Mouse (Mus musculus): ENCODE results near the gene Cyp2j13.
A peak's percentile ranks its signal among the peaks of the same experiment; 100 is the strongest.
"Not testable (repeated sequence)": the region's sequence is repeated elsewhere in the genome, so short reads cannot be mapped to it uniquely, and the experiment has no call there.

Cyp2j13 gene

DNA sequence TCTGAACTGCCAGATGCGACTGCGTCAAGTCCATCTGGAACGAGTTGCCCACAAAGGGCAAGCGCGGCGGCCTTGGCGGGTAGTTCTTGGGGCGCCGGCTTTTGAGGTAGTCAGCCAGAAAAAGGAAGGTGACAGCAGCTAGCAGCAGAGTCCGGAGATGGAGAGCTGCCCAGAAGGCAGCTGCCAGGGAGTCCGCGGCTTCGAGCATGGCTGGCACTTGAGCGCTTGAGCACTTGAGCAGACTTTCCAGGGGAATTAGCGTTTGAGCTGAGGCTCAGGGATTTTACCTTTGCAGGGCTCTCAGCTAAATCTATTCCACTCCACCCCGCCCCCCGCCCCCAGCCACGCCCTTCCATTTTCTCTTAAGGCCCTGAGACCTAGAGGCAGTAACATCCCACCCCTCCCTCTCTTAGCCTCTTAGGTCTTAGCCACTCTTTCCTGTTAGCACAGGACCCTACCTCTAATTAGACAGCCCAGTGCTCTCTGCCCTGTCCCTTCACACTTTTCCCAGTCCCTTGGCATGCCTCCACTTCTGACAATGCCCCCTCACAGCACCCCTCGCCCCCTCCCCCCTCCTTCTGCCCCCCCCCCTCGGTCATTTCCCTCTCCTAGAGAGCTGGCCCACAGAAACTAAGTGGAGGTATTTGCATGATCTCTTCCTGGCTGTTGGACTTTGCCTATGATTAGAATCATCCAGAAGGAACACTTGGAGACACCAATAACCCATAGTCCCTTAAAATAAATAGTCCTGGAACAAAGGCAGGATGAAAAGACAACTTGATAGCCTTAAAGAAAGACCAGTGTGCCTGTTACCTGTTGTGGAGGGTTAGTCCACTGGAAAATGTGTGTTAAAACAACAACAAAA is at the start of gene Cyp2j13:
TSS of gene Cyp2j13 (minus strand) at position 286 of the 865 bp plus-strand sequence.
- peak; percentile 24 to 37 for DNase-seq (ENCODE audit: low spot score in 2 of 2)

DNA sequence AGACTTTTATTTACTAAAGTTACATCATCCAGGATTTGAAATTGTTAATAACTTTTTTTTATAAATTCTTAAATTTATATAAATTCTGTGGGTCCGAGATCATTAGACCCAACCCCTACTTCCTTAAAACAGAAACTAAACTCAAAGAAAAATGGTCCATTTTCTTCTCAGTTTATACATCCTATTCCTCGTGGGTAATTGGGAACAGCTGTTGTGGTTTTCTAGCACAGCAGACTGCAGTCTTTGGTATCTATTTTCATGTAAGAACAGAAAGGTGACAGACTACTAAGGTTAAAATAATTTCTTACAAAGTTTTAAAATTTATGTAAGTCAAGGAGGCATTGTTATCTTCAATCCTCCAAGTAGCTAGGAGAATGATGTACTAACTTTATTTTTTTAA is 19.5 kb upstream of the Cyp2j13 start:
- no peak for DNase-seq (ENCODE audit: low spot score in 2 of 2)

GRCm38 (mm10) chr4:96091869-96092268 is 14.5 kb upstream of the Cyp2j13 start:
- DNase-seq (ENCODE audit: low spot score in 2 of 2), result no peak

DNA sequence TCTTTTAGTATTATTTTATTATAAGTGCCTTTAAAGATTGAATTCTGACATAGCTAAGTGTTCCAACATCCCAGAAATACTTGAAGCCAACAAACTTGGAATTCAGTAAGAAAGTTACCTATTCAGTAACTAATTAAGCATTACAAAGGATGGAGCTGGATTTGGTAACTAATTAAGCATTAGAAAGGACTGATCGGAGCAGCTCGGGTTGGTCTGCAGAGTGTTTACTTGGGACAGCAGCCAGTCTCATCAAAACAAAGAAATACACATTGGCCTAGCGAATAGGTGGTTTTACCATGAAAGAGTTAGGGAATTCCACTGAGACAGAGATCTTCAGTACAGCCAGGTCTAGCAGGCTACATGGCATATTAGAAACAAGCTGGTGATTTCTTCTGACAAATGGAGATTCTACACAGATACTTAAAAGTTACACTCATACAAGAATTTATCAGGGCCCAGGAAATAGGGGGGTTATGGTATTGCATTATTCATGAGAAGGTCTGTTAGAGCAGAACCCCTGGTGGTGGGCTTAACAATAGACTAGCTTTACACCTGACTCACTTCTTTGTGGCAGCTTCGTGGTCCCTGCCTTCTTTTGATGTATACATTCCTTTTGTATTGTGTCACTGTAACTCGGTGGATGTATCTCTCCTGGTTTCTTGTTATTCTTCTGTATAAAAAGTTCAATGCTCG is 12.2 kb upstream of the Cyp2j13 start:
- not testable (repeated sequence) for DNase-seq (ENCODE audit: low spot score in 2 of 2)

DNA sequence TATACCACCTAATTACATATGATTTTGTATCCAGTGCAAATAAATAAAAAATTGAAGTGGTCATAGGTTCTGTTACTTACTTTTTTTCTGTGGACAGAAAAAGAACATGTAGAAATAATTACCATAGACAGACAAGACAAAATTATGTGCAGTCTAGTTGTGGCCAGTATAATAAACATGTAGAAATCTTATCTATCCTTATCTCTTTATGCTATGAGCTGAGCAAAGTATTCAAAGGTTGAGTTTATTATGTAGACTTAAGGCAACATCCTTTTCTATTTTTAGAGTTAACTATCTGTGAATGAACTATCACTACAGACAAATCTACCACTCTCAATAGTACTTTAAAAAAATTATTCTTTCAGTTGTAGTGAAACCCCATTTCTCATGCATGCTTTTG is 962 bp upstream of the Cyp2j13 start:
- no peak for DNase-seq (ENCODE audit: low spot score in 2 of 2)

GRCm38 (mm10) chr4:96062045-96062444 is 15.3 kb downstream of the Cyp2j13 start:
- DNase-seq (ENCODE audit: low spot score in 2 of 2), result no peak

DNA sequence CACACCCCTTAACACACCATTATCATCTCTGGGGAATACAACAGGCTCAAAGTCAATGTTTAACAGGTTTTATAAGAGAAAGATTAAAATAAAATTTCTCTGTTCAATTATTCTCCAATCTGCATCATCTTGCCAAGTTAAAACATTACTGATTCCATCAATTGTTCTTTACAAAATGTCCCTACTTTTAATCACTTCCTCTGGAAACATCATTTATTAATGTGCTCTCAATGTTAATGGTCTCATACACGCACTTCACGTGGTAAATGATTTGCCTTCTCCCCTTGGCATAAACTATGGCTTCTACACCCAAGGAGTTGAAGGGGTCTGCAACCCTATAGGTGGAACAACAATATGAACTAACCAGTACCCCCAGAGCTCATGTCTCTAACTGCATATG is 17.2 kb downstream of the Cyp2j13 start:
- DNase-seq (ENCODE audit: low spot score in 2 of 2), result no peak

GRCm38 (mm10) chr4:96028412-96028811 is 48.9 kb downstream of the Cyp2j13 start:
- DNase-seq (ENCODE audit: low spot score in 2 of 2), result peak; percentile 41 to 61

DNA sequence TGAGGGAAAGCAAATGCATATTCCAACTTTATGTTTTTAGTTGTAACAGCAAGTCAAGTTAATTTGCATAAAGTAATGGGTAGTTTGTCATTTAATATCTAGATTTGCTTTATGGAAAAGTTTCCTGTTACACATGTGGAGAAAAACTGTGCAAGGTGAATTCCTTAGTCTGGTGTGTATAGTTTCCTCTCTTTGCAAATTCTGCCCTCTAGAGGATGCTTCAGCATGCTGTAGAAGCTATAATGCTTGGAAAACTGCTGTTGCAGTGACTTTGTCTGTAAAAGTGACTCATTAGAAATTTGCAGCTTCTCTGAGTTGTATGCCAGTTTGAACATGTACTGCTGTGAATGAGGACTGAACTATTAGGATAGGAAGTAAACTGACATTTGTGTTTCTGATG is 54.5 kb downstream of the Cyp2j13 start:
- DNase-seq (ENCODE audit: low spot score in 2 of 2), result no peak

DNA sequence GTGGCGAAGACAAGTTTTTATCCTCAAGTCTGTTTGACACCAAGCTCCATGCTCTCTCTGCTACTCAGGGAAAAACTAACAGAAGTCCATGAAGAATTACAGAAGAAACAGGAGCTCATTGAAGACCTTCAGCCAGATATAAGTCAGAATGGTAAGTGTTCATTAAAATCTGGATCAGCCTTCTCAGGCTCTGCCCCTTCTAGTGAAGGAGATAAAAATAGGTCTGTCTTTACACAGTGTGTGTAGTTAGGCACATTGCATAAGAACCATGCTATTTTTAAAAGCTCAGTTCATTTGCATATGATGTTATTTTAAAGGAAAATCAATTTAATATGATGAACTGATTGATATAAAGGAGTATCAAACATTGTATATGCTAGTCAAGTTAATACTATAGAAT is 60.5 kb downstream of the Cyp2j13 start:
- DNase-seq (ENCODE audit: low spot score in 2 of 2), result no peak

DNA sequence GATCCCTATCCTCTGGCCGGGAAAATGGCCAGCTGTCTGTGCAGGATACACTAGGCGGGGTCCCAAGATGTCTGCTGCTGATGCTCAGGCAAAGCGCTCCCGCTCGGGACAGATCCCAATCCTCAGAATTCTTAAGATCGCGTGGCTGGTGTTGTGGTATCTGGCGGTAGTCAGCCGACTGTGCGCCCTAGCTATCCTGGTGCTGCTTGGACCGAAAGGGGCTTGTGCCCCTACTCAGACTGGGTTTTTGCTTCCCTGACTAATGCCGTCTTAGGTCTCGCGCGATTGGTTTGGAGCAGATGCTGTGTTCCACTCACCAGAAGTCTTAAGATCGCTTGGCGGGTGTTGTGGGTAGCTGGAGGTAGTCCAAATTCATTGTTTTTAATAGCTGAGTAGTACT is 95.1 kb downstream of the Cyp2j13 start:
- not testable (repeated sequence) for DNase-seq (ENCODE audit: low spot score in 2 of 2)

Measured in frontal cortex, postnatal 36 days (tissue).